Comparison of ENCODE assay signal across 9 mouse cellular contexts in genomic region chr15:82856652-82857378, GRCm38 (mm10).
A peak's percentile ranks its signal among the peaks of the same experiment; 100 is the strongest.
DNase-seq lines count a peak whose midpoint lies in the region; ATAC-seq and TF ChIP-seq lines count a peak whose summit lies in the region.
"Had no signal": no experiment of that assay in that cellular context is flagged by ENCODE, and none has a peak within 500 bp of the region (broad histone marks: within the 10 kb centered on the region; RNA-seq: fewer than 3 reads in every experiment).

No protein-coding gene starts in this region.

- ATAC-seq in kidney, embryonic 15.5 days (replicated peaks; ENCODE audit: low FRiP score), result no peak
- ATAC-seq in heart, postnatal 0 days (ENCODE audit: insufficient read depth, low read depth), result peak; percentile 77
- ATAC-seq in midbrain, embryonic 14.5 days (ENCODE audit: low FRiP score, low TSS enrichment), result peak; percentile 76; the same call in 1 of the 2 replicates

- no peak for TF ChIP-seq POLR2A in kidney, adult 2 months (IDR thresholded peaks at IDR 0.05; ENCODE audit: low read depth, low read length)

- no peak overlapping the region for H3K4me2 ChIP-seq in kidney, embryonic 15.5 days
- H3K4me2 ChIP-seq in heart, postnatal 0 days (ENCODE audit: low read depth, low read length), result no peak overlapping the region
- H3K4me2 ChIP-seq in midbrain, embryonic 14.5 days (ENCODE audit: low read length), result peak overlapping the region; percentile 15
- H3K4me2 ChIP-seq: limb, embryonic 15.5 days had no signal

- H3K9ac ChIP-seq in kidney, embryonic 15.5 days, result no peak overlapping the region
- H3K9ac ChIP-seq in heart, postnatal 0 days (replicated peaks; ENCODE audit: low read depth, low read length), result no peak overlapping the region
- no peak overlapping the region; the same call in 1 of the 2 replicates for H3K9ac ChIP-seq in midbrain, embryonic 14.5 days (replicated peaks; ENCODE audit: low read length)
- H3K9ac ChIP-seq: limb, embryonic 15.5 days had no signal

- no peak overlapping the region for H3K27ac ChIP-seq in kidney, adult 2 months (ENCODE audit: insufficient read depth, low read depth, low read length)
- no peak overlapping the region for H3K27ac ChIP-seq in kidney, embryonic 15.5 days
- no peak overlapping the region for H3K27ac ChIP-seq in heart, postnatal 0 days (ENCODE audit: low read depth)
- H3K27ac ChIP-seq in midbrain, embryonic 14.5 days (replicated peaks; ENCODE audit: low read depth, low read length), result peak overlapping the region; percentile 85
- H3K27ac ChIP-seq: limb, embryonic 15.5 days had no signal

- TF ChIP-seq CTCF in kidney, adult 2 months (conservative IDR thresholded peaks at IDR 0.05; ENCODE audit: insufficient read depth, insufficient read length, low read depth, low read length), result no peak
- no peak for TF ChIP-seq CTCF in heart, postnatal 0 days (IDR thresholded peaks at IDR 0.05; ENCODE audit: low read depth)

- no peaks in the 10 kb centered on the region for H3K27me3 ChIP-seq in kidney, adult 2 months (replicated peaks; ENCODE audit: control insufficient read depth, insufficient read depth, low read length)
- no peaks in the 10 kb centered on the region for H3K27me3 ChIP-seq in kidney, embryonic 15.5 days
- H3K27me3 ChIP-seq in heart, postnatal 0 days (ENCODE audit: control insufficient read depth, insufficient read depth, low read length), result no peaks in the 10 kb centered on the region
- H3K27me3 ChIP-seq in midbrain, embryonic 14.5 days (ENCODE audit: control insufficient read depth, insufficient read depth, low read length), result no peaks in the 10 kb centered on the region
- H3K27me3 ChIP-seq: limb, embryonic 15.5 days had no signal

- no peak for TF ChIP-seq EP300 in heart, postnatal 0 days (IDR thresholded peaks at IDR 0.05; ENCODE audit: low read depth)

- peak; percentile 33 for DNase-seq in kidney, adult 2 months
- peak; percentile 21 for DNase-seq in embryo, embryonic 10.5 days (ENCODE audit: low spot score)
- peak; percentile 30 for DNase-seq in heart, postnatal 0 days (ENCODE audit: low spot score)
- peak; percentile 75 for DNase-seq in midbrain, embryonic 14.5 days
- DNase-seq in thymus, postnatal 4 days, result no peak
- DNase-seq in cerebellum, postnatal 4 days (ENCODE audit: low spot score in 2 of 2), result no peak
- DNase-seq in cerebellum, adult 18-20 months, result no peak

- no peak overlapping the region for H3K4me3 ChIP-seq in kidney, adult 2 months (ENCODE audit: insufficient read depth, low read depth, low read length)
- H3K4me3 ChIP-seq in kidney, embryonic 15.5 days (replicated peaks), result no peak overlapping the region
- H3K4me3 ChIP-seq in heart, postnatal 0 days (ENCODE audit: low read depth, low read length), result no peak overlapping the region
- H3K4me3 ChIP-seq in midbrain, embryonic 14.5 days (replicated peaks; ENCODE audit: low read depth, low read length), result no peak overlapping the region
- H3K4me3 ChIP-seq: limb, embryonic 15.5 days had no signal

- H3K4me1 ChIP-seq in kidney, adult 2 months (ENCODE audit: control insufficient read depth, insufficient read depth, low read length), result no peaks in the 10 kb centered on the region
- no peaks in the 10 kb centered on the region for H3K4me1 ChIP-seq in kidney, embryonic 15.5 days
- 0 out of 2 replicates have a peak, but pooled peaks cover 6% of the 10 kb centered on the region for H3K4me1 ChIP-seq in heart, postnatal 0 days (ENCODE audit: control insufficient read depth, insufficient read depth)
- peaks cover 26% of the 10 kb centered on the region for H3K4me1 ChIP-seq in midbrain, embryonic 14.5 days (ENCODE audit: control insufficient read depth, insufficient read depth, low read length)
- H3K4me1 ChIP-seq: limb, embryonic 15.5 days had no signal

- H3K9me3 ChIP-seq in kidney, embryonic 15.5 days (replicated peaks), result no peaks in the 10 kb centered on the region
- H3K9me3 ChIP-seq in heart, postnatal 0 days (replicated peaks; ENCODE audit: control insufficient read depth, low read length), result no peaks in the 10 kb centered on the region
- H3K9me3 ChIP-seq in midbrain, embryonic 14.5 days (ENCODE audit: control insufficient read depth, low read length), result no peaks in the 10 kb centered on the region
- H3K9me3 ChIP-seq: limb, embryonic 15.5 days had no signal

- WGBS in kidney, adult 2 months, result 61% methylated on average over 11 of the region's 11 CpGs
- WGBS in kidney, embryonic 15.5 days, result 58% methylated on average over 11 of the region's 11 CpGs
- 55% methylated on average over 11 of the region's 11 CpGs for WGBS in heart, postnatal 0 days
- WGBS in midbrain, embryonic 14.5 days, result 22% methylated on average over 11 of the region's 11 CpGs

- no peaks in the 10 kb centered on the region; the same call in 1 of the 2 replicates for H3K36me3 ChIP-seq in kidney, adult 2 months (ENCODE audit: control insufficient read depth, insufficient read depth, low read length)
- peaks cover 53% of the 10 kb centered on the region for H3K36me3 ChIP-seq in kidney, embryonic 15.5 days
- H3K36me3 ChIP-seq in heart, postnatal 0 days (replicated peaks; ENCODE audit: control insufficient read depth, insufficient read depth, low read length), result peaks cover 50% of the 10 kb centered on the region
- H3K36me3 ChIP-seq in midbrain, embryonic 14.5 days (ENCODE audit: control insufficient read depth, insufficient read depth, low read length), result peaks cover 42% of the 10 kb centered on the region

Comparison
In these comparisons a context has a peak if more than half of its experiments do, and no peak if none do; other contexts are left out.
1. DNase-seq: peak in kidney, adult 2 months (single experiment), embryo, embryonic 10.5 days (single experiment), heart, postnatal 0 days (single experiment) and midbrain, embryonic 14.5 days (single experiment); none in thymus, postnatal 4 days (single experiment), cerebellum, postnatal 4 days (0 of 2) and cerebellum, adult 18-20 months (0 of 2).